Mouse (Mus musculus): ENCODE measurements at regions not wholly inside any gene's neighbourhood (a gene's known extent, or its start where the extent isn't known, plus 50 kb on each side); places are given as distances from the start of the nearest gene placed in this dataset.

DNA sequence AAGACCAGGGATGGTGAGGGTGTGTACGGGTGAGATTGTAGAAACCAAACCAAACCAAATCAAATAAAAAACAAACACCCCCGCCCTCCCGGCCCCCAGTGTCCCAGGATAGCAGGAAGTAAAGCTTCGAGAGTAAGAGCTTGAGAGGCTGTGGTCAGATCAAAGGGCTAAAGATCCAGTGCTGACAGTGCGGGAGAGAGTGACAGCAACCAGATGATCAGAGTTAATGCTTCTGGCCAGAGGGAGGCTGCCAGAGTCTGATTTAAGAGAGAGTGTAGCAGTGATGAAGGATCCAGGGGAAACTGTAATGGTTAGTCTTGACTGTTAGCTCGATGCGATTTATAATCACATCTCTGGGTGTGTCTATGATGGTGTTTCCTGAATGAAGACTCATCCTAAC, 467.3 kb downstream of the Tcerg1l start:
- TF ChIP-seq CTCF (IDR thresholded peaks at IDR 0.05; ENCODE audit: low read depth), result no peak
- no peak for TF ChIP-seq EP300 (optimal IDR thresholded peaks at IDR 0.05)

All from stomach, postnatal 0 days (tissue).